Comparison of ENCODE assay signal across 15 mouse cellular contexts in genomic region chr8:77446294-77446693, GRCm38 (mm10).
"Had no signal": no experiment of that assay in that cellular context is flagged by ENCODE, and none has a peak within 500 bp of the region (broad histone marks: within the 10 kb centered on the region; RNA-seq: fewer than 3 reads in every experiment).

No protein-coding gene starts in this region.

- H3K9me3 ChIP-seq: liver, embryonic 13.5 days; midbrain, embryonic 15.5 days had no signal

- H3K27ac ChIP-seq: left cerebral cortex, adult 2 months; liver, embryonic 13.5 days; midbrain, embryonic 12.5 days; midbrain, embryonic 15.5 days; stomach, postnatal 0 days had no signal

- H3K9ac ChIP-seq: liver, embryonic 13.5 days; midbrain, embryonic 12.5 days; midbrain, embryonic 15.5 days had no signal

- ATAC-seq: intestine, postnatal 0 days; midbrain, embryonic 15.5 days had no signal

- H3K4me2 ChIP-seq: liver, embryonic 13.5 days; midbrain, embryonic 12.5 days; midbrain, embryonic 15.5 days had no signal

- H3K4me1 ChIP-seq: midbrain, embryonic 12.5 days; midbrain, embryonic 15.5 days had no signal

- H3K27me3 ChIP-seq: liver, embryonic 13.5 days; midbrain, embryonic 12.5 days; midbrain, embryonic 15.5 days had no signal

- H3K4me3 ChIP-seq: left cerebral cortex, adult 2 months; liver, embryonic 13.5 days; midbrain, embryonic 12.5 days; midbrain, embryonic 15.5 days; myocyte had no signal

- DNase-seq: layer of hippocampus, postnatal 36 days; liver, embryonic 13.5 days; lung, adult 2 months; lung, postnatal 14 days; lung, postnatal 4 days; right cerebral cortex, postnatal 4 days; thymus, adult 2 months; thymus, postnatal 14 days; thymus, postnatal 4 days had no signal
